Mouse (Mus musculus) regulatory T cell (primary cell): ENCODE measurements around the gene Slc2a9.

Source experiments
- in situ Hi-C: fragments of 300-600 bp; cut with MboI, MseI; formaldehyde crosslinking; loops from one replicate; pipeline ENCODE4 v1.15.1; 2025; ENCODE audit warnings: high pct_unique_total_duplicates

The Slc2a9 gene

DNA sequence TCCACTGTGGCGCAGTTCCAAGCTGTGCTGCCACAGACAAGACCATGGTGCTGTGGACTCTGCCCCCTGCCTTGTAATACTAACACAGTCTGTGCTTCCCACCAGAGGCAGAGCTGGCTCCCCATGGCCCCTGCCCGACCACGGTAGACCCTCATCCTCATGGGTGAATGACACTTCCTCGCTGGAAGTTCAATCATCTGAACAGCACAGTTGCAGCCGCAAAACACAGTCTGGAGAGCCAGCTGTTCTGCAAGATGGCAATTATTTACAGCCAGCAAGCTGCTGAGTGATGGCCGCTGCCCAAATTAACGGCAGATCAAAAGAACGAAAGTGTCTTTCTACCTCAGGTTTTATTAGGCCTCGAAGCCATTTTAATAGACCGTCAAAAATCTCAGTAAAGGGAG is 114.5 kb downstream of the Slc2a9 start:
- in situ Hi-C loops: no loop called here

DNA sequence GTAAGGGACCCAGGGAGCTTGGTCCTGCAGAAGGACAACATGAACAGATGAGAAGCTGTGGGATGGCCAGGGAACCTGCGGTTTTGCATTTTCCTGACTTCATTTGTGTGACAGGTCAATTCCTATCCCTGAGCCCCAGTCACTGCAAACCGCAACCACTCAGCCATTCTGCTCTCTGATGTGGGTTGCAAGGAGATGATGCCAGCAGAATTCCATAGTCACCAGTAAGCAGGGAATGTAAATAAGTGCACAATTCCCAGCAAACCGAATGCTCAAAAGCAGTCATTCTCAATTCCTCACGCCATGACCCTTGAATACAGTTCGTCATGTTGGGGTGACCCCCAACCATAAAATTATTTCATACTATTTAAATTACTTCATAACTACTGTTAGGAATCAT is 123.0 kb downstream of the Slc2a9 start:
- in situ Hi-C loops: no loop called here

DNA sequence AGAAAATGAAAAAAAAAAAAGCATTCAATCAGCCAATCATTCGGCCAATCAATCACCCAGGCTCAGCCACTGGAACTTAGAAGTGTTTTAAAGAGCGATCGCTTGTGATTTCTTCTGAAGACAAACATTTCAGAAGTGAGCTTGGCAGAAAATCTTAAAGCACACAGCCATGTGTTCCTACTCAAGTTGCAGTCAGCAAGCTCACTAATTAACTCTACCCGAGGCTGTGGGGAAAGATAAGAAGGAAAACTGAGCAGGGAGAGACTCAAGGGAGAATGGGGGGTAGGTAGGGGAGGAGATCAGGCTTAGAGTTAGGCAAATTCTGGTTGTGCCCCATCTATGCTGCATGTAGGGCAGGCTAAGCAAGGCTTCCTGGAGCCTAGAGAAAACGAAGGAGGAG is 130.6 kb downstream of the Slc2a9 start:
- in situ Hi-C loops: no loop called here

DNA sequence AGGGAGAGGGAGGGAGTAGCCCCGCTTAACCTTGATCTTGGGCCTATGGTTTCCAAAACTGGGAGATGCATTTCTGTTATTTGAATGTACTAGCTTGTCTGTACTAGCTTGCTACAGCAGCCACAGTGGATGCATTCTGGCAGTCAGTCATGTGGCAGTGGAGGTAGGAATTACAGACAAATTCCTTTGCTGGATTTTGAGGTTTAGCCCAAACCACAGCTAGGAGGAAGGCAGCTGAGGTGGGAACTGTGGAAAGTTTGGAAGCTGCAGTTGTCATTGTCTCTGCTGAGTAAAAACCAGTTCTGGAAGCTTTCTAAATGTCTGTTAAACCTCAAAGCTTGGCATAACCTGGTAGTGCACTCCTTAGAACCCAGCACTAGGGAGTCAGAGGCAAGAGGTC is 131.6 kb downstream of the Slc2a9 start:
- in situ Hi-C loops: no loop called here

DNA sequence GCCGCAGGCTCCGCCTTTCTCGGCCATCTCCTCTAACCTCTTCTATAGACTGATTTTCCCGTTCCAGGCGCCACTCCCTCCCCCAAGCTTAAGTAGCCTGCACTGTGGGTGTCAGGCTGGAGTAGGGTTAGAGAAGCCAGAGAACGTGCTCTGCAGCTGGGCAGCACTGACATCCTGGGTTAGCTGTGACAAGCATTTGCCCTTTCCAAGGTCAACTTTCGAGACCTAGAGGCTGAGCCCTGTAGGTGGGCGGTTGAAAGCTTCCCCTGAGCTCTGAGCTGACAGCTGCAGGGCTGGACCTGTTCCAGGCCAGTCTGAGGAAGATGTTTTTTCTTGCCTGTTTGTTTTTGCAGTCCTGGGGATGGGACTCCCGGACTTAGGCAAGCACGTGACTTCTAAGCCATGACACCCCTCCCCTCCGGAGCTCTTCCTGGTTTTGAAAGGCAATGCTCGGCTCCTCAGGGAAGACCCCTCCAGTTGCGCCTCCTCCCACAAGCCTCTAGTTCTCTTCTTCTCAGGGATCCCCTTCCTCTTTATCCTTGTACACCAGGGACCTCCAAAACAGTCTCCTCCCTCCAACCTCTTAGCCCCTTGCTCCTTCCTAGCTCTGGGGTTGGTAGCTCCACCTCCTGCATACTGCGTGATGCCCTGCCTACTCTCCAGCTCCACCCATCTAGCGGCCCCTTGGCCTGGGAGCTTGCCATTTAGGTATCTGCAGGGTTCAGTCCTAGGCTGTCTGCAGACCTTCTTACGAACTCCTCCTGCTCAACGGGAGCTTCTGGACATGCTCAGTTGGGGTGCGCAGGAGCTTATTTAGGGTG is 136.1 kb downstream of the Slc2a9 start:
- in situ Hi-C loops: no loop called here

DNA sequence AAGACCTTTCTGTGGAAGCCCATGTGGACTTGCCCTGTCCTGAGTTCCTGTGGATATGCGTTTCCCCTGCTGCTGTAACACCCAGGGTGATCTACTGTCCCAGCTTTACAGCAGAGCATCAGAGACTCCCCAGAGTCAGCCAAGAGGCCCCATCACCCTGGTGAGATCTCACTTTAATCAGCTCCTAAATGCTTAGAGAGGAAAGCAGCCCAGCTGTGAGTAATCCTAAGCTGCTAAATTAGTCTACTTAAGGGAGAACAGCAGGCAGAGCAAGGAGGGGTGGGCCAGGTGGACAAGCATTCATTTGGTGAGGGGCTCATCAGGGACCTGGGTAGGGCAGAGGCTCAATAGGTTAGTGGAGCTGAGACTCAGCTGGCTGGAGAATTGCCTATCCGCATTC is 137.4 kb downstream of the Slc2a9 start:
- in situ Hi-C loops: no loop called here

DNA sequence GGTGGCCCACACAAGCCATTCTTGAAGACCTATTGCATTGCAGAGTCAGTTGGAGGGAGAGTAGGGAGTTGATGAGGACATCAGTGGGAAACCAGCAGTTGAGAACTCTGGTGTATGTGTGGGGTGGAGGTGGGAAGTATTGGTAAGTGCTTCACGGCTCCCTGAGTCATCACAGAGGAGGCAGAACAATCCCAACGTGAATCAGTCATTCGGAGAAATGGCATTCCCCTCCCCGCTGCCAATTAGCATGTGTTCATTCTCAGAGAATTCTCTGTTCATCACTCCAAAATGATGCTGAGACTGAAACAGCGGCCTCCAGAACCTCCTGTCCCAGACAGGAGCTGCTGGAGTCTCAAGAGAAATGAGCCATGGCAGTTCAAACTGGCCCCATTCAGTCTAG is 138.5 kb downstream of the Slc2a9 start:
- in situ Hi-C loops: no loop called here

DNA sequence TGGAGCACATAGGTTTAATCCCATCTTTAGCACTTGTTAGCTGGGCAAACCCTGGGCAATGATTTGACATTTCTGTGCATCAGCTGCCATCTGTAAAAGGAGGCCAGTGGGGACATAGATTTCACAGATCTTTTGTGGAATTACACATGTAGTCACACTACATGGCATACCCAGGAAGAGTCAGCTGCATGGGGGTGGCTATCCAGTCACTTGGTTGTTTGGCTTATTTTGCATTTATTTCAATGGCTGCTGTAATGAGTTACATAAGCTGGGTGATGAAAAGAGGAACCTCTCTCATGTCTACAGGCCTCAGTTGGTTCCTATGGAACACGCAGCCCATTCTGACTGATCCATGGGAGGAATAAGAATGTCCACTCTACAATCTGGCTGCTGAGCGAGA is 143.2 kb downstream of the Slc2a9 start:
- in situ Hi-C loops: no loop called here

DNA sequence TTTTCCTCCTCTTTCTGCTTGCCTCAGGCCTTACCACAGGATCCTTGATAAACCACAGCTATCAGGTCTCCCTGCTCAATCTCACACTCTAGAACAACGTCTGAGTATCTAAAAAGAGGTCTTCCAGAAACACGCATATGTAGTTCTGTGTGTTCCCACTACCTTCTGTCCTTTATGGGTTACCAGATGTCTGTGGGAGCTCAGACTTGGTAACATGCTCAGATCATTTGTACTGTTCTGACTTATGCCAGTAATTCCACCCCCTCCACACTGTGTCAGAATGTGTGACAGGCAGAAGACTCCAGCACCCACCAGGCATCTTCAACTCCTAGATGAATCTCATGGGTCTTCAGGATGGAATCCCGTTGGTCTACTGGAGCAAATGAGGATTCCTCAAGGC is 146.0 kb downstream of the Slc2a9 start:
- in situ Hi-C loops: no loop called here

DNA sequence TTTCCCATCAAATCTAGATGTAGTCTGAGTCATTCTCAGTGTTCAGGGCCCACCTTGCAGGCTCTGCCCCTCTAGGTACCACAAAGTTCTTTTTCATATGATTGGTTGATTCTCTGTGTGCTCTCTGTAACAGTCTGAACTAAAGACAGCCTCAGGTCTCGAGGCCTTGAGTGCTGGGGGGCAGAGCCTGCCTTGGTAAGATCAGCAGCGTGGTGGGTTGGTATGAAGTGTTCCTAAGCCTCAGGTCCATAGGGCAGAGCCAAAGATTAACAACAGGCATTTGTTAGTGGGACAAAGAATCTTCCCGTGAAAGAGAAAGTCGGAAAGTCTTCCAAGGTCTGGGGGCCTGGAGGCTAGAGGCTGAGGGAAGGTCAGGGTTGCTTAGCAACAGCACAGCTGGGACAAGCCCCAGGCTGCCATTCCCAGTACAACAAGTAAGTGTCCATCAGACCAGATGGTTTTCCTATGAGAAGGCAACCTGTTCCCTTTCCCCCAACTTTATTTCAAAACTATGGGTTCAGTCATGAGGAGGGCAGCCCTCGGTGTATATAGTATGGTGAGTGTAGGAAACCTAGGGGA is 152.5 kb downstream of the Slc2a9 start:
- in situ Hi-C loops: no loop called here

DNA sequence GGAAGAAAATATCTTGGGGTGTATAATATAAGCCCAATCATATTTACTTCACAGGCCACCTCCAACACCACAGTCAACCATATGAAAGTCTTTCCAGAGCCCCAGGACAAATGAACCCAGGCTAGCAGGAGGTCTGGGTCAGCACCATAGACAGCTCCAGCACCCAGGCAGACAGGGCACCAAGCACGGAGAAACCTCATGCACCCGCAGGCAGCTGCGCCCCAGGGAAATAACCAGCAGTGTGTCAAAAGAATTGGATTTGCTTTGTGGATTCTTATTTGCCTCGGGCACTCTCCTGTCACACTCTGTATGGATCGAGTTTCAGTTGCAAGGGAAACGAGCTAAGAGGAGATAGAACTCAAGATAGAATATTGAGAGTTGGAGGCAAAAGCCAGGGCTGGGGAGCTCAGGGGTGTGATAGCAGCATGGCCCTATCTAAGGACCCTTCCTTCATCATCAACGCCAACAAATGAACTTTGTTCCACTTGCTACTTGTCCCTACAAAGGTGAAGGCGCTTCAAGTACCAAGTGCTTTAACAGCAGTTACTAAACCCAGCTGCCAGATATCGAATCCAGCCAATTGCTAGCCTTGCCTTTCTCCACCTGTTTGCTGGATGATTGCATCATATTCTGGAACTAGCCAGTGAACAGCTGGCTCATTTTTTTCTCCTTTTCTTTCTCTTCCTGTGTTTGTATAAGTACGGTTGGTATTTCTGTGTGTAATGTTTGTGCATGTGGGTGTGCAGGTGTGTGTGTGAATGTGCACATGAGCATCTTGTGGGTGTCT is 156.1 kb downstream of the Slc2a9 start:
- in situ Hi-C loops: no loop called here

DNA sequence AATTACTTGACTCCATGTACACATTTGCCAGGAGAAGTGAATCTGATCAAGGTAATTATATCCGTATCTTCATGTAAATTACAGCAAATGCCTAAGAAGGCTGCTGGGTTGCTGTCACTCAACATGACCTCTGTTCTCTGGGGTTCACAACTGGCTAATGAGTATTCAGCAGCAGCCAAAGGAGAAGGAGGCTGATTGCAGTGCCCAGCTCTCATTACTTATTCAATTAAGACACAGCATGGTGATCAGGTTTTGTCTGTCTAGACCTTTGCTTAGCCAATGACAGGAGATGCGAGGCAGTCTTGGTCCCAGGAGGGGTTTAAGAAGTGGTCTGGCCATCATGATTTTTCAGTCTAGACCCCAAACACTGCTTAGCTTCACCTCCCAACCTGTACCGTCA is 159.8 kb downstream of the Slc2a9 start:
- in situ Hi-C loops: no loop called here

DNA sequence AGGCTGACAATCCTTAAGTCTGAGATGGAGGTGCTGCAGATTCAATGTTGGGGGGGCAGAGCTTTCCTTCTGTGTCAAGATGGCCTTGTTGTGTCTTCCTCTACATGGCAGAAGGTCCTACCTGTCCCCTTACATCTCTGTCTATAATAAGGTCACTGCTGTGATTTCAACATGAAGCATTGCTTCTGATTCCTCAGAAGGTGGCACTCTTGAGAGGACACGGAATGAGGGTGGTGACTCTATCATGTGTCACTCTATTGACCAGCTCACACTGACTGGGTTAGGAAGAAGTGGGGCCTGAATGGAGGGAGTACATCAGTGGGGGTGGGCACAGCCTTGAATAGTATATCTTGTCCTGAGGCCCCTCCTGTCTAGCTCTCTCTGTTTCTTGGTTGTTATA is 168.4 kb downstream of the Slc2a9 start:
- in situ Hi-C loops: no loop called here

DNA sequence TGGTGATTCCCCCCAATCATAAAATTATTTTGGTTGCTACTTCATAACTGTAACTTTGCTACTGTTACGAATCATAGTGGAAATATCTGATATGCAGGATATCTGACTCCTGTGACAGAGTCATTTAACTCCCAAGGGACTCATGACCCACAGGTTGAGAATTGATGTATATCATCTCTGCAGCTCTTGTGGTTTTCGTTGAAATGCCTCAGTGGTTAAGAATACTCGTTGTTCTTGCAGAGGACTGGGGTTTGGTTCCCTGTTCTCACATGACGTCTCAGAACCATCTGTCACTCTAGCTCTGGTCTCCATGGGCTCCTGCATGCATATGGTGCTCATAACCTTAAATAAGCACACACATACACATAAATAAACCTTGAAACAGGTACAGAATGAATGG is 169.6 kb downstream of the Slc2a9 start:
- in situ Hi-C loops: no loop called here

DNA sequence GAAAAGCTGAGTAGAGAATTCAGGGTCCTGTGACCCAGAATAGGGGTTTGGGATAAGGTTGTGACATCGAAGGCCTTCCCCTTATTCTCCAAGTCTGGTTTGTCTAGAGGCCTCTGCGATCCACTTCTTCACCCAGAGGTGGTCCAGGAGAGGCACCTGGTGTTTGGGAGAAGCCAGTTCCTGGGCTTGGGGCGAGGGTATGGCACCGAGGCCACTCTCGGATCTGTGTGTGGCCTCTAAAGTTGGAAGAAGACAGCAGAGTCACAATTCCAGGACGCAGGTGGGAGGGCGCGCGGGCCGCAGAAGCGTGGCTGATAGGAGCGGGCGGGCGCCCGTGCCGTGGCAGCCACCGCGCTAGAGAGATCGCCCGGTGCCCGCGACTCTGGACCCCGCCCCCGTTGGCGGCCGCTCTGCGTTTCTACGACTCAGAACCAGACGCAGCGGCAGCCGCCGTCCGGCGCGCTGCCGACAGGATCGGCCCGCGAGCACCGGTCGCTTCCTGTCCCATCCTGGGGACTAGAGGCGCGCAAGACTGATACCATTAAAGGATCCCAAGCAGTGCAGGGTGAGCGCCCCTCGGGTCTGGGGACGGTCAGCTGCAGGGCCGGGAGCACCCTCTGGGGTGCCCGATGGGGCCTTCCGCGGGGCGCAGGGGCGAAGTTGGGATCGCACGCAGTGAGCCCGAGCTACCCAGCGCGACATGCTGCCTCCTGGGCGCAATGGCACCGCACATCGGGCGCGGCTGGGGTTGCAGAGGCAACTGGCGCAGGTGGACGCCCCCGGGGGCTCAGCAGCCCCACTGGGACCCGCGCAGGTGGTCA is 183.8 kb downstream of the Slc2a9 start, which contains the start of gene Drd5:
Gene Drd5 (plus strand): TSS at position 402 of the 821 bp plus-strand sequence.
- in situ Hi-C loops: no loop called here

DNA sequence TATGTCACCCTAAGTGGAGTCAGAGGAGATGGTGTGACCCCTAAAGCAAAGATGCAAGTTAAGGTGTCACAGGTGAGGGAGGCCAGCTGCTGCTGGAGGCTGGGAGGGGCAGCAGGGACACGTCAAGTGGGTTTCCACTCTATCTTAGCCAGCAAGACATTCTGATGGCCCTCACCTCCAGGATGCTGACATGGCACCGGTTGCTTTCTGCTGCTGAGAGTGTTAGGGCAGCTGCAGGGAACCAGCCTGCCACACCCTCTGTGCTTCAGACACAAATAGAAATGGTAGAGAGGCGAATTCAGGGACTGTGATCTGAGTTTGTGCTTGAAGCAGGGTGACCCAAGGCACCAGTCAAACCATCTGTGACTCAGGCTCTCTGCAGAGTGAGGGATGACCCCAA is 193.1 kb downstream of the Slc2a9 start:
- in situ Hi-C loops: loop anchor here (10.0 kb wide), 1 partner anchor 205 kb away; no protein-coding TSS in a partner anchor

DNA sequence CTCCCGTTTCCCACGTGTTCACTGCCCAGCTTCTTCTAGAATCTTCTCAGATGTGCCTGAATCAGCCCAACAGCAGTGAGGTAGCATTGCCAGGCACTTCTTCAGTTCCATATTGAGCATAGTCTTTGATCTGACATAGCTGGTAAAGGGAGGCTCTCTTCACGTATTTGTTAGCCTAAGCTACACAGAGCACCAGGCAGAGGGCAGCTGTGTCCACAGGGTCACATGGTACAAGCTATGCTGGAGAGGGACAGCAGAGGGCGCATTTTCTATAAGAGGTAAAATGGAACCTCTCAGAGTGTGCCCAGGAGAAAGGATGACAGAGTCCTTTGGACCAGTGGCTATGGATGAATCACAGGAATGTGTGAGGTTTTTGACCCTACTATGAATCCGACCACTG is 194.1 kb downstream of the Slc2a9 start:
- in situ Hi-C loops: loop anchor here (10.0 kb wide), 1 partner anchor 206 kb away; no protein-coding TSS in a partner anchor

DNA sequence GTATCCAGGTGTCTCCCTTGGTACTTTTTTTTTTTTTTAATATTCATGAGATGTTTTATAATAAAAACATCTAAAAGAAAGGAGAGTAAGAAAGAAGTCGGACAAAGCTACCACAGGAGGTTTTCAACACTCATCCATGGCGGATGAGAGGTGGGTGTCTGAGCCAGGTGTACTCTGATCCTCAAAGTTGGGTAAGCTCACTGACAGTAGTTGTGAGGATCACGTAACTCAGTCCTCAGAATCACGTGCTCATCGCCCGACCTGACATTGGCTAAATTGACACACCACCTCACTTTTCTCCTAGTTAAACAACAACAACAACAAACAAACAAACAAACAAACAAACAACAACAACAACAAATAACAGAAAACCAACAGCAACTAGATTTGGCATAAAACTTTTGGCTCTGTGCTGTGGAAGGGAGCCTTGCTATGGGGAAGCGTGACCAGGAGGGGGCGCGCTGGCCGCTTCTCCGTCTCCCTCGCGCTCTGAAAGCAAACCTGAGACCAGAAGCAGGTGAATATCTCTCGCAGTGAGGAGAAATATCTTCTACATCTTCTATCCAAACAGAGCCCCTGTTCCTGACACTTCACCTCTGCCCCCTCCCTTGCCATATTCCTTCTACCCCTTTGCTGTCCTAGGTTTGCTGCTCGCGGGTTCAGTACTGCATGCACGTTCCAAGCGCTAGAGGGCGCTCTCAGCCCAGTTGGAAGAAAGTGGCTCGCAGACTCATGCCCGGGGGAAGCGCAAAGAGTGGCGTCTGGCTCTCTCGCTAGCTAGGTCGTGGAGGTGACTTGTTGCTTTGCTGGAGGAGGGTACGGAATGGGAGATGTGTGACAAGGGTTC is 195.5 kb downstream of the Slc2a9 start:
- in situ Hi-C loops: loop anchor here (10.0 kb wide), 1 partner anchor 207 kb away; no protein-coding TSS in a partner anchor

DNA sequence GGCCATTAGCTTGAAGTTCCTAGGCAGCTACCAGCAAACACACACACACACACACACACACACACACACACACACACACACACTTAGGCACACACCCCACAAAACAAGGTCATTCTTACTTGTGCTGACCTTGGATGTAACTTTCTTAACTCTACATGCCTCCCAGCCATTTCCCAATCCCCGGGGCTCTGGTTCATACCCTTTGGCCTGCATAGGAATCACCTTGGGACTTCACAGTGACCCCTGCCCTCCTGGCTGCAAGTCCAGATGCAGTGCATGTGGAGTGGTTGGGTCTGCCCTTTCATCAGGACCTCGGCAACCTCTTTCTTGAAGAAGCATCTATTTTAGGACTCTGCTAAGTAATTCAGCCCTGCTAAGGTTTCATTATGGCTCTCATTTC is 197.7 kb downstream of the Slc2a9 start:
- in situ Hi-C loops: loop anchor here (10.0 kb wide), 1 partner anchor 210 kb away; no protein-coding TSS in a partner anchor

DNA sequence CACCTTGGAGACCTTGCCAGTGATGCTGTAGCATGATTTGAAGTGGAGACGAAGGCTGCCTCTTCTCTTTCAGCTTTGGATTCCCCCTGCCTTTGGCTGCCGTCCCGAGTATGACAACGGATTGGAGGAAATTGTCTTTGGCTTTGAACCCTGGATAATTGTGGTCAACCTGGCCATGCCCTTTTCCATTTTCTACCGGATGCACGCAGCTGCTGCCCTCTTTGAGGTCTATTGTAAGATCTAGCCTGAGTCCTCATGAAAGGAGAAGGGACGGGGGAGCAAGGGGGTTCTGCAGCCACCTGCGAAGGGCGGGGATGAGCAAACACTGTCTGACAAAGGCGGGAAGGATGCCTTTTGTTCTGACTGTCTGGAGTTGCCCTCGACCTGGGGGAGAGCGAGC is 200.3 kb downstream of the Slc2a9 start:
- in situ Hi-C loops: loop anchor here (5.0 to 10.0 kb wide), 2 partner anchors 170 to 212 kb away; no protein-coding TSS in a partner anchor
